Mouse (Mus musculus): ENCODE measurements around the gene Vmp1. TPM values are rescaled to one million over a fixed set of nuclear protein-coding genes. Genes with fewer than 3 reads are reported as not detected.

Gene Vmp1
- total RNA-seq, 2 experiments from 2014 or later: 144 to 167 TPM

DNA sequence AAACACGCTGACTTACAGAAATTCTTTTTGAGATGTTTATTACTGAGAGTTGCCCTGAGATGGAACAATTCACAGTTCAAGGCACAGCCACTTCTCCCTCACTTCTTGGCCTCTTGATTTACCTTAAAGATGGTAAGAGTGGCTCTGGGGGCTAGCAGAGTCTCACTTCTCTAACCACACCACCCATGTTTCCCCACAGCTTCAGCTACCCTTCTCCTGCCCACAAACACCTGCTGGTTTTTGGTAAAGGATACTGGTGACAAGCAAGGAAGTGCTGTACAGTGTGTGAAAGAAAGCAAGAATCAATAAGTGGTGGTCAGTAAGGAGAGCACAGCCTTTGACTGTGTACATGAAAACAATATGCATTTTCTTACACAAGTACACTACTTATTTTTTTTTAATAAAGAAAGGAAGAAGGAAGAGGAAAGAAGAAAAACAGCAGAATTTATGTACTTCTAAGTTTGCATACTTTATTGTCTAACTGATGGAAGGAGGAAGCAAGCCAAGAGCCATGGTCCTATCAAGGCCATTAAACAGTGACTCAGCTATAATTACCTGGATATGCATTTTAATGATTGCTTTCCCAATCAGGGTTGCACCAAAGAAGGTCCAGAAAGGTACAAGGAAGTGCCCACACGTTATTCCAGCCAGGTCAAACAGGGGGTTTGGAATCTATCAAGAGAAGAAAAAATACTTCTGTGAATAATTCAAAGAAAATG lies 76.9 kb downstream of the Vmp1 start:
- no peak for TF ChIP-seq CTCF (IDR thresholded peaks at IDR 0.05)
- no peak for DNase-seq (ENCODE audit: extremely low spot score in 1 of 2, low spot score in 2 of 2)
- intact Hi-C loops (cut with DNase I): no loop called here
- Histone ChIP-seq H3K4me3 (no peak overlapping the region), H3K27ac (no peak overlapping the region)

DNA sequence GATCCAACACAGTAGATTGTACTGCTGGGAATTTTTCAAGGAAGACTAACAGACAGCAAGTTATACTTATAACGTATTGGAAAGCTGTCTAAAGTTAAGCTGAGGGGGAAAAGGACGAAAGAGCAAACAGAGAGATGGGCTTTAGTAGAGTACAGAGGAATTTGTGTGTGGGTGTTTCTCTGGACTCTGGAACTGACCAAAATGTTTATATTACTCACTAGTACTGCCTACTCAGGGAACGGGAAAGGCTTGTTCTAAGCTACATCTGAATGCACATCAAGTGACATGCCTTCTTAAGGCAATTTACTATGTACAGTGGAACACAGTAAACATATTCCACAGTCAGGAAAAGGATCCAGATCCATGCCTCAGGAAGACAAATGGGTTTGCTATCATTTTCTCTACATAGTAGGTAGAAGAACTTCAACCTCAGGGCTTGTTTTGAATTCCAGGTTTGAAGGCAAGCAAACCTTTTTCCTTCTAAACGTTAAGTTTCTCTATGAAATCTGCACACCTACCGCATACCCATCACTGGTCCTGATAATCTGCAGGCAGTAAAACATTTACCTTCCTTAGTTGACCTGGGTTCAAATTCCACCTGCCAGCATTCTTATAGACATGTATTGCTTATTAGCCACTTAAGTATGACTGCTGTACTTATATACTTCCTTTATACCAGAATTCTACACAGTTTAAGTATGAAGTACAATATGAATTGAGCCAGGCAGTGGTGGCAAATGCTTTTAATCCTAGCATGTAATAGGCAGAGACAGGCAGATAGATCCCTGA lies 78.7 kb downstream of the Vmp1 start:
- TF ChIP-seq CTCF (IDR thresholded peaks at IDR 0.05): no peak
- Histone ChIP-seq H3K27ac (no peak overlapping the region), H3K4me3 (no peak overlapping the region)
- no peak for DNase-seq (ENCODE audit: extremely low spot score in 1 of 2, low spot score in 2 of 2)
- intact Hi-C loops (cut with DNase I): no loop called here

DNA sequence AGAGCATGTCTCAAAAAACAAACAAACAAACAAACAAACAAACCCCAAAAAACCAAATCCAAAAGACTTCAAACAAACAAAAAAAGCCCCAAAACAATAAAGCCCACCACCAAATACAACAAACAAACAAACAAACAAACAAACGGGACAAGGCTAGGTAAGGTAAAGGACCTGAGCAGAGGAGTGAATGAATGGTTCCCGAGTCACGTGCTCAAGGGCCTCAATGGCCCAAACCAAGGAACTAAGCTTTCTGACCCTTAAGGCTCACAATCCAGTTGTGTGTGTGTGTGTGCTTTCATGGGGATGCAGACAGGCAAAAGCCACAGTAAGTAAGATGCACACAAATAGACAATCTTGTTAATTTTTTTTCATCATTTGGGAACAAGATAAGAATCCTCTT lies 79.3 kb downstream of the Vmp1 start:
- H3K27ac ChIP-seq: no peak overlapping the region
- no peak for TF ChIP-seq CTCF (IDR thresholded peaks at IDR 0.05)
- H3K4me3 ChIP-seq: no peak overlapping the region
- DNase-seq (ENCODE audit: extremely low spot score in 1 of 2, low spot score in 2 of 2): no peak
- intact Hi-C loops (cut with DNase I): no loop called here

DNA sequence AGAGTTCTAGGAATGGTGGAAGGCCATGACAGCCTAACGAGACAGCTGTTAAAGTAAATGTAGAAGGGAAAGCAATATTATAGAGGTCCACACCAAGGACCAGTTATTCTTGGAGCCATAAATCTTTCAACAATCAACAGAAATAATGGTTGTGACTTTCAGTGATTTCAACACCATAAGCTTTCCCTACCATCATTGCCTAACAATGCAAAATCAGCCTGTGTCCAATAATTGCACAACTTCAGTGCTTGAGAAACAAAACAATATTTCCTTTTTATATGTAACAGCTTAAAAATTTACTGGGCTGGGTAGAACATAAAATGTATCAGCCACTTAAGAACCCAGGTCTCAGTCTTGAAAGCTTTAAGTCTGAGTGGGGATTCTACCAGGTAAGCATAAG lies 79.9 kb downstream of the Vmp1 start:
- intact Hi-C loops (cut with DNase I): no loop called here
- no peak overlapping the region for H3K4me3 ChIP-seq
- H3K27ac ChIP-seq: no peak overlapping the region
- DNase-seq (ENCODE audit: extremely low spot score in 1 of 2, low spot score in 2 of 2): no peak
- no peak for TF ChIP-seq CTCF (IDR thresholded peaks at IDR 0.05)

DNA sequence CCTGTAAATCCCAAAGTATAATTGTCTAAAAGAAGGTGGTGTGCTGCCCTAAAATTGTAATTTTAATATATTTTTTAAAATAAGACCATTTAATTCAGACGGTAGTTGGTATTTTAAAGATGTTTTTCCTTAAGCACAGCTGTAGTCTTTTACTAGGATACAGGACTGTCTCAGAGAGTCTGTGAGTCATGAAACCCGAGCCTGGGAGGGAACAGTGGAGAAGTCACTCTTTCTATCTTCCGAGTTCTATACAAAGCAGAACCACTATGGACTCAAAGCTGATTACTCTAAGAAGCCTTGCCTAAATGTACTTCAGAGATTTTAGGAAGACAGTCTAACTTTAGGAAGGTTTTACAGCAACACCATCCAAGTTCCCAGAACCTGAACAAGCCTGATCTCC lies 81.5 kb downstream of the Vmp1 start:
- TF ChIP-seq CTCF (IDR thresholded peaks at IDR 0.05): no peak
- intact Hi-C loops (cut with DNase I): no loop called here
- no peak for DNase-seq (ENCODE audit: extremely low spot score in 1 of 2, low spot score in 2 of 2)
- H3K4me3 ChIP-seq: no peak overlapping the region
- no peak overlapping the region for H3K27ac ChIP-seq

DNA sequence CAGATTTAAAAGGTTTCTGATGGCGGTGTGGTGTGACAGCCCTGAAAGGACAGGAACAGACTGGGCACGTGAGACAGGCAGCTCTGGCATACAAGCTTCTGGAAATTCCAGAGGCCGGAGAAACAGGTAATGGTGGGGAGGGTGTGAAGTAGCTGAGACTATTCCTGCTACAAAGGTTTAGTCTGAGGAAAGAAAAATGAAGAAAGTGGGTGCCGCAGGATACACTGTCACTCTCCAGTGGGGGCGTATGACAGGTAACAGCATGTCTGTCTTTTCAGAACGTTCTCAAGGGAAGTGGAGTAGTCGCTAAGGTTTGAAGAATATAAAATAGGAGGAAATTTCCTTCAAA lies 83.5 kb downstream of the Vmp1 start:
- H3K4me3 ChIP-seq: no peak overlapping the region
- H3K27ac ChIP-seq: no peak overlapping the region
- intact Hi-C loops (cut with DNase I): no loop called here
- no peak for DNase-seq (ENCODE audit: extremely low spot score in 1 of 2, low spot score in 2 of 2)
- TF ChIP-seq CTCF (IDR thresholded peaks at IDR 0.05): no peak

DNA sequence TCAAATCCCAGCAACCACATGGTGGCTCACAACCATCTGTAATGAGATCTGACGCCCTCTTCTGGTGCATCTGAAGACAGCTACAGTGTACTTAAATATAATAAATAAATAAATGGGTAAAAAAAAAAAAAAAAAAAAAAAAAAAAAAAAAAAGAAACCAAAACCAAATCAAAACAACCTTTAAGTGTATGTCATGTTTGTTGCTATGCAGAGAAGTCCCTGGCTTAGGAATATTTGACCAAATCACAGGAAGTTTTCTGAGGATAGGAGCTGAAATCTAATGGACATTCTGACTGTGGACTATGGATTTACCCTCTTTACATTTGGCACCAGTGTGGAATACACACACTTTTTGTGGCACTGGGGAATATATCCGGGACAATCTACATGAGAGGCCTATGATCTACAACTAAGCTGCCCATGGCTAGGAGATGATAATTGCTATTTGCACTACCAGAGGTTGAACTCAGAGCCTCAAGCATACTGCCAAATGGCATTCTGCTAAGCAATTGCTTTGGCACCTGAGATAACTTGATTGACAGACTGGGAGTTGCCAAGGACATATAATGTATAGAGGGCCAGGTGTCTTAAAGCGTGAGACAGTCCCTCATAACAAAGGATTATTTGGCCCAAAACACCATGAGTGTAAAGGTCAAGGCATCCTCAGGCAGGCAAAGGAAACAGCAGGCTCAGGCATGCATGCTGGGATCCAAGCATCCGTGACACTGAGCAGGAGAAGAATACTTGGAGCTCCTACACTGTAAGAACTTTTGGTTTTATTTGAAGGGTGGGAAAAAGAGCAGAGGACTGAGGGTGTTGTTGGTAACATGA lies 84.0 kb downstream of the Vmp1 start:
- H3K4me3 ChIP-seq: no peak overlapping the region
- DNase-seq (ENCODE audit: extremely low spot score in 1 of 2, low spot score in 2 of 2): no peak
- no peak overlapping the region for H3K27ac ChIP-seq
- TF ChIP-seq CTCF (IDR thresholded peaks at IDR 0.05): no peak; the same call in 1 of the 2 replicates
- intact Hi-C loops (cut with DNase I): no loop called here

DNA sequence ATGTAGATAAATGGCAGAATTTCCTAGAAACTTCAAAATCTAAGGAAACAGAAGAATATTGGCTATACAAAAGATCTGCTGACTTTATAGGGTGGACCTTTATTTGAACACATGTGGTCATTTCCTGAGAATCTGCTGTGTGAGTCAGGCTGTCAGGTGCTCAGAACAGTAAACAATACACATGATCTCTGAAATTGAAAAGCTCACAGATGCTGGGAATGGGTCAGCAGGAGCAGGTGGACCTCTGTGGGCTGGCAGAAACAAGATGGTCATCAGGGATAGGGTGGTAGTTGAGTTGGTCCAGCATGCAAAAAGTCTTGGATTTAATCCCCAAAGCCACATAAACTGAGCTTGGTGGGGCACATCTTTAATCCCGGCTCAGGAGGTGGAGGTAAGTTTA lies 85.1 kb downstream of the Vmp1 start:
- no peak for TF ChIP-seq CTCF (IDR thresholded peaks at IDR 0.05)

DNA sequence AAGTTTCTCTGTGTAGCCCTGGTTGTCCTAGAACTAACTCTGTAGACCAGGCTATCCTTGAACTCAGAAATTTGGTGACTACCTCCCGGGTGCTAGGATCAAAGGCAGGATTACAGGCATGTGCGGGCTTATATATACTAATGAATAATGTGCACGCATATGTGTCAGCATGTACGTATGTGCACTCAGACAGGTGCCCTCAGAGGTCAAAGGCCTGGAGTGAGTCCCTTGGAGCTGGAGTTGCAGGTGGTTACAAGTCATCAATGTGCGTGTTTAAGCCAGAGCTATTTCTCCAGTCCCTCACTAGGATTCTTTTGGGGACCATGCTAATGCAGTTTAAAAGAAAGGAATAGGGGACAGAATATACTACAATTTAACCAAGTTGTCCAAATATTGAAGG lies 85.5 kb downstream of the Vmp1 start:
- intact Hi-C loops (cut with DNase I): no loop called here
- H3K4me3 ChIP-seq: no peak overlapping the region

More for the DNA sequence above, 85.1 kb downstream of the Vmp1 start:
- DNase-seq (ENCODE audit: extremely low spot score in 1 of 2, low spot score in 2 of 2): no peak
- intact Hi-C loops (cut with DNase I): no loop called here
- H3K27ac ChIP-seq: no peak overlapping the region
- no peak overlapping the region for H3K4me3 ChIP-seq

DNA sequence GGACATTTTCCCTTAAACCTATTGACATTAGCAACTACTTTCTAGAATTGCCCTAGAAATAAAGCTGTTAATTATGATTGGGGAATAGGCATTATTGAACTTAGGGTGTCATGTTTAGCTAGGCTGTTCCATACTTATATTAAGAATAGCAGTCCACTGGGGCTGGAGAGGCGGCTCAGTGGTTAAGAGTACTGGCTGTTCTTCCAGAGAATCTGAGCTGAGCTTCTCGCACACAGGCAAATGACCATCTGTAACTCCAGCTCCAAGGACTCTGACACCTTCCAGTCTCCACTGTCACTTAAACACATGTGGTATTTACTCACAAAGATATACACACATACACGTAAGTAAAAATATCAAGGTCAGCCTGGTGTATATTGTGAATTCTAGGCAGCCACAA lies 86.7 kb downstream of the Vmp1 start:
- no peak overlapping the region for H3K27ac ChIP-seq
- no peak for TF ChIP-seq CTCF (IDR thresholded peaks at IDR 0.05)
- DNase-seq (ENCODE audit: extremely low spot score in 1 of 2, low spot score in 2 of 2): no peak
- intact Hi-C loops (cut with DNase I): no loop called here
- H3K4me3 ChIP-seq: no peak overlapping the region

More for the DNA sequence above, 85.5 kb downstream of the Vmp1 start:
- no peak overlapping the region for H3K27ac ChIP-seq
- DNase-seq (ENCODE audit: extremely low spot score in 1 of 2, low spot score in 2 of 2): no peak
- TF ChIP-seq CTCF (IDR thresholded peaks at IDR 0.05): no peak

DNA sequence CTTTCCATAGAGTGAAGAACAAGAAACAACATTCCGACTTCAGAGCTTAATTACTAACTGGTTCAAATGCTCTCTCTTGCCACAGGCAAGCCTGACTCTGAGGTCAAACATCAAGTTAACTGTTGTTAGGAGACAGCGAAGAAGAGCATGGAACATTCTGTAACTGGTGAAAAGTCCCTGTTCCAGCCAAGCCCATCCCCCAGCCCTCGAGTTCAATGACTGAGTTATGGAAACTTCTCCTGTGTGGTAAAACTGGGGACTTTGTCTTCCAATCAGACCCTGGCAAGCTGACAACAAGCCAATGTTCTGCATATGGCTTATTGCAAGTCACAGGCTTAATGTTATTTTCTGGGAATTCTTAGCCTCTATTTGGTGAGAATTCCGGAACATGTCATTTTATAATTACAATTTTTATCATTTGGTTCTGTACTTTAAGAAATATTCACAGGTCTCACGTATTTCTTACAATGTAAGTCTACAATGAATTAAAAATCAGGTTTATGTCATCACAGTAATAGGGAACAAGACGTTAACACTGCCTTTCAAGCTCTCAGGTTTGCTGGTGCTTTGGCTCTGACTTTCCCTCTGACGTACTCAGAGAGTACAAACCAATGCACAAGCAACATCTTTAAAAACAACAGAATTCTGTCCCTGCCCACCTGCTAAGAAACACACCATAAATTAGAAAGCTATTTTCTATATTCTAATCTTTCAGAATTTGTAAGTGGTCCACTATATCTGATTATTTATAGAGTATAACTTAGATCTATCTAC lies 87.3 kb downstream of the Vmp1 start:
- H3K27ac ChIP-seq: no peak overlapping the region
- intact Hi-C loops (cut with DNase I): no loop called here
- TF ChIP-seq CTCF (IDR thresholded peaks at IDR 0.05): no peak
- H3K4me3 ChIP-seq: no peak overlapping the region
- DNase-seq (ENCODE audit: extremely low spot score in 1 of 2, low spot score in 2 of 2): no peak

Measured in left cerebral cortex, adult 2 months (tissue).